Mouse (Mus musculus): ENCODE results near the gene Plcl2. TPM values are rescaled to one million over a fixed set of nuclear protein-coding genes. Genes with fewer than 3 reads are reported as not detected.
A peak's percentile ranks its signal among the peaks of the same experiment; 100 is the strongest.
"Not testable (repeated sequence)": the region's sequence is repeated elsewhere in the genome, so short reads cannot be mapped to it uniquely, and the experiment has no call there.

Plcl2 gene
- total RNA-seq, 2 experiments from 2014 or later, result 42.3 to 45.6 TPM

DNA sequence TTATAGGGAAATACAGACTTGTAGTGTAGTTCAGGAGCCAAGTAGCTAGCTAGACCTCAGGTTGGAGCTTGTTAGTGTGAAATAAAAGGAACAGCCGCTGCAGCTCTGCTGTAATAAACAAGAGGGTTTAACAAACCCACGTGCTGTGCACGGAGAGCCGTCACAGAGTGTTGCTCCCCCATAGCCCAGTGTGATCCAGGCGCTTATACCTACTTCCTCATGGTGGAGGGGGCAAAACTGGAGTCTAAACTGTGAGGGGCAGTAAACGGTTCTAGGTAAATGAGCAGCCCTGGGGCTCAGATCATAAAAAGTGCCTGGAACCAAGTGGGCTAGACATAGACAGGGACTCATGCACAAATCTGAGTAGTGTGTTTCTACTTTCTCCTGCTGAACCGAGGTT is 165.4 kb downstream of the Plcl2 start:
- no peak for DNase-seq

DNA sequence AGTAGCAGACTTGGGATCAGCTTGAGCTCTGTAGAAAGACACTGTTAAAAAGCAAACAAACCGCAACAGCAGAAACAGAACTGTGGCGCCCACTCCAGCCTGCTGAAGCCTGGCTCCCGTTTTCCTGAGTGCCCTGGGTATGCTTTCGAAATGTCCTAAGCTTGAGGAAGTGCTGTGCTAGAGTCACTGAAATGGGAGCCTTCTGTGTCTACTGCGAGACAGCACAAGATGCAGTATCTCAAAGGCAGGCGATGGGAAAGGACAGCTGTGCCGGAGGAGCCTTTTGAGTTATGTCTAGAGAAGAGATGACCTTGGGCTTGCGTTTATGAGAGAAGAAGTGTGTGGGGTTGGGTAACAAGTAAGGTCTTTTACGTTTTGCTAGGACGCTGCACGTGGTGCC is 166.0 kb downstream of the Plcl2 start:
- no peak for DNase-seq

DNA sequence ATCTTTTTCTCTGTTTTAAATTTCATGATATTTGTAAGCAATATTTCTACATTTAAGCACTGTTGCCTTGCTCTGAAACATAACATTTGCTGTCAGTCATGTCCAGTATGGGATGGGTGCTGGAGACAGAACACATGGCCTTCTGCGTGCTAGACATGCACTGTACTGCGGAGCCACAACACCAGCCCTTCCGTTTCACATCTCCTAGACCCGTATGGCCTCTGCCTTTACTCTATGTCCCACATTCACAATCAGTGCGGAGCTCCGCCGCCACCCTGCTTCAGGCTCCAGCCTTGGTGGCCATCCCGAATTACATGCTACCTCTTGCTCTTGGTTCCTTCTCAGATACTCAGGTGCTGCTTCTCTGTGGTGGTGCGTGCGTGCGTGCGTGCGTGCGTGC is 168.1 kb downstream of the Plcl2 start:
- DNase-seq, result no peak

DNA sequence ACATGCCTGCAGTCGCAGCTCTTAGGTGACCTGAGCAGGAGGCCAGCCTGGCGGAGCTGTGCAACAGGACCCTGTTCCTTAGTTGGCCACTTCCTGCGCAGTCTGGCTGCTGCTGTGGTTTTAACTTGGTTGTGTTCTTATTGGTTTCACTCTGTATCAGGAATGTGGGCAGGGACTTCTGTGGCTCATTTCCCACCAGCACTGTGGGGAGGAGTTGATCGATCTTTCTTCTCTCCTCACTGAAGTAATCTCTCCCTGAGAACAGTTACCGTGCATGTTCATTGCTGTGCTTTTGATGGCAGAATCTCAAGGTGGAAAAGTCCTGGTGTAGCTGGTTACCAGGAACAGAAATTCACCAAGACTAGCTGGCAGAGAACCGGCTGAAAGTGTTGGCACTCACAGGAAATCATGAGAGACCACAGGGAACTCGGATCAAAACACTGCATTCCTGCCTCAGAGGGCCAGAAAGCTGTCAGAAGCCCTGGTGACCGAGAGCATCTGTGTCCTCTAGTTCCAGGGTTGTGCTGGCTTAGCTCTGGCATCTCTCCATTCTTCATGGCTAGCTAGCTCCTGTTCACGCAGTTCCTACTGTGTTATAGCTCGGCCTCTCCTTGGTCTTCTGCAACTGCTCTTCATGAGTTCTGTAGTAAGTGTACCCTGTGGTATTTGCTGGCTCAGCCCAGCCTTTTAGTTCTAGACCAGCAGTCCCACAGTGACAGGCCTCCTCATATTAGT is 168.9 kb downstream of the Plcl2 start:
- peak; percentile 61 for DNase-seq

DNA sequence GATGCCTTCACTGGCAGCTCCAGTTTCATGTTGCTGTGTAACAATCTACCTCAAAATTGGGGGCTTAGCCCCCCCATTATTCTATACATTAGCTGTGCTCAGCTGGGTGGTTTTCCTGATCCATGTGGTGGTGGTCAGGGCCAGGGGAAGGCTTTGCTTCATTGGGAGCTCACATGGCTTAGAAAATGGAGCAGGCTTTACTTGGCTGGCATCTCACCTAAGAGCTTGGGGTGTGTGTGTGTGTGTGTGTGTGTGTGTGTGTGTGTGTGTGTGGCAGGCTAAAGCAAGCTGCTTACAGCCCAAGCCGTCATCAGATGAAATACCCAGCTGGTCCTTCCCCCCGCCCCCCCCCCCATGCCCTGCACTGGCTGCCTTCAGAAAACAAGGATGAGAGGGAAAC is 169.5 kb downstream of the Plcl2 start:
- DNase-seq, result no peak

DNA sequence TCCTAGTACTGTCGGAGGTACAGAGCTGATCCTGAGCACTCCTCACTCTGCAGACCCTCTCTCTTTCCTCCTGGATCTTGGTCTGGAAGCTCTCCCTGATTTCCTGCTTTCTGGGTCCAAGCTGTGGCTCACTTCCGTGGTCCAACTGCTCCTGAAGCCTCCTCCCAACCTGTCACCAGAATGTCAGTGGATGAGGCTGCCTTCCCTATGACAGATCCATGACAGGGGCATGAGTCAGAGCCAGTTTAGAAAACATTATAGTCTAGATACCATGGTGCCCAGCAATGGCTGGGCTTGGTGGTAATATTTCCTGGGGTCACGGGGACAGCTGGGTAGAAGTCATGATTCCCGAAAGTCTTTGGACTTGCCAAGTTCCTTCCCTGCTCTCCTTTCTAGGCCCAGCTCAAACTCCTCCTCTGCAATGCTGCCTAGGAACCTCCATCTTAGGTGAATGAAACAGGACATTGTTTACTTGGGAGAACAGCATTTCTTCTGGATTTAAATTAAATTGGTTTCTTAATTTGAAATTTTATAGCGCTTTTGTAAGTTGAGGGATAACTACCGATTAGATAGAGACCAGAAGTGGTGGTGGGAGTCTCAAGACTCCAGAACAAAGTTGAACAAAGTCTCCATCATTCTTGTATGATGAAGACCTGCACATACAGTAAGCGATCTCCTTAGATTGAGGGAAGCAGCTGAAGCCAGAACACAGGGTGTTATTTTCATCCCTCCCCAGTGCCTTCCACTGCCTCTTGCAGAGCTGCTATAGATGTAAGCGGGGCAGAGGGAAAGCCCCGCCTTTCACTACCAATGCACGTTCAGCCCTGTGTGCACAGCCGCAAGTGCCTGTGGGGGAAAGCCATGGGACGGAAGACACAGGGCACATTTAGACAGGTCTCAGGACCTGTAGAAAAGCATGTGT is 170.7 kb downstream of the Plcl2 start:
- no peak for DNase-seq

DNA sequence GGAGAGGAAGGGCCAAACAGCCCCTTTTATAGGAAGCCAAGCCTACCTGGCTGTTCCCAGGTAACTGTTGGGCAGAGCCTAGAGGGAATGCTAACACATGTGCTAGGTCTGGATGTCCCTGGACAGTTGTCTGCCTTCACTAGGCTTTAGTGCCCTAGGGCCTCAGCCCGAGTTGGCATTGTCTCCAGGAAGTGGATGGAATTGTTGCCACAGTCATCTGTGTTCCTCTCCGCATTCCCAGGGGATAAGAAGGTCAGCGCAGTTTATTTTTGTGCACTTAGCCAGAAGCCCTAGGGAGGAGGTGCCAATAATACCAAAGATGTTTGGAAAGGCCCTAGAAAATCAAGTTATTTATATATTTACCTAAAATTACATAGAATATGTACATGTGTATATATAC is 173.5 kb downstream of the Plcl2 start:
- DNase-seq, result peak; percentile 70

DNA sequence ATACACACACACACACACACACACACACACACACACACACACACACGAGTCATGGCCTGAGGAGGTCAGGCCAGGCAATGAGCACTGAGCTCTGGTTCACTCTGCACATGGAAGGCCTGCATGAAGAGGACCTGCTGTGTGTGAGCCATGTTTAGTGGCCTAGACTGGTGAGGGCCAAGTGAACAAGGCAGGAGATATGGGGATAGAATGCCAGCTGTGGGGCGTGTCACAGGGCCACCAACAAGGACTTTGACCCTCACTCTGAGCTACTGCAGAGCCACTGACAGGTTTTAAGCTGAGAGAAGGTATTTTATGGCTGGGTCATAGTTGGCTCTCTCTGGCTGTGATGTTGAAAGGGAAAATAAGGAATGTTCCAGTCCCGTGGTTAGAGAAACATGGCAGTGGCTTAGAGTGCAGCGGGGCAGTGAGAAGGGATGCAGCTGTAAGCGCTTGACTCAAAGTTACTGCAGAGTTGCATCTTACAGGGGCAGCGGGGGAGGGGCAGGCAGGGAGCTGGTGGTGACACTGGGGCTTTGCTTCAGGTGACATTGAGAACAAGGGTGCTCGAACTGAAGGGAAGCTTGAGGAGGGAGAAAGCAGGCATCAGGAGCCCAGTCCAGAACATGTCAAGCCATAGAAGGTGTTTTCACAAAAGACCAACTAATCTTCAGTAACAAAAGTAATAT is 175.9 kb downstream of the Plcl2 start:
- no peak for DNase-seq

DNA sequence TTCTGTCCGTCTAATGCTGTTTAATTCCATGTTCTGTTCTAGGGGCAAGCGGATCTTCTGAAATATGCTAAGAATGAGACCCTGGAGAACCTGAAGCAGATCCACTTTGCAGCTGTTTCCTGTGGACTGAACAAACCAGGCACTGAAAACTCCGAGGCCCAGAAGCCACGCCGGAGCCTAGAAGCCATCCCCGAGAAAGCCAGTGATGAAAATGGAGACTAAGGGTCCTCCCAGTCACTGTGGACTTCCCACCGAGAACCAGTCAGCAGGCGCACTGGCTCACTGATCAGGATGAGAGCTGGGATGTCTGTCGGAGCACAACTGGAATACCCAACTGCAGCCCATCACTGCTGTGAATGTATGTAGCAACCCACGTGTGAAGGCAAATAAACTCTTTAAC is 178.5 kb downstream of the Plcl2 start:
- no peak for DNase-seq

DNA sequence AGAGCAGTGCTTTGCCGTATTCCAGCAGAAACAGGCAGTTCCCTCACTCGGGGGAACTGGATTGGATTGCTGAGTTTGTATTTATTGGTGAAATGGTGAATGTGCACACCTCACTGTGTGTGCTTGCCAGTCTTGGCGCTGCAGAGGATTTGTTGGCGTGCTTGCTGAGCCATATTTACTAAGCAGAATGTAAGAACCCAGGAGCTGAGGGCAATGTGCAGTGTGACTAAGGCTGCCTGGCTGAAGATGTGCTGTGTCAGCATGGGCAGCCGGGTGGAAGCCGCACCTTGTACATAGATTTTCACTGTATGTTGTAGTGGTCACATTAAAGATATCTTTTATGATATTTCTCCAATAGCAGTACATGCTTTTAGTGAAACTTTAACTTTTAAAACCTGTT is 178.9 kb downstream of the Plcl2 start:
- no peak for DNase-seq

DNA sequence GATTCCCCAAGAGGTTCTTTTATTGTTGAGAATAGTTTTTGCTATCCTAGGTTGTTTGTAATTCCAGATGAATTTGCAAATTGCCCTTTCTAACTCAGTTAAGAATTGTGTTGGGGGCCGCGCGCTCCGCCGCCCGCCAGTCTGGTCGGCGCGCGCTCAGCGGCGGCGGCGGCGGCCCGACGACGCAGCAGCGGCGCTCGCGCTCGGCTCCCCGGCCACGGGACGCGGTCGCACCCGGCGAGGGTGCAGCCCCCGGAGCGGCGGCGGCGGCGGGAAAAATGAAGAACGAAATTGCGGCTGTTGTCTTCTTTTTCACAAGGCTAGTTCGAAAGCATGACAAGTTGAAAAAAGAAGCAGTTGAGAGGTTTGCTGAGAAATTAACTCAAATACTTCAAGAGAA is 189.2 kb downstream of the Plcl2 start:
- not testable (repeated sequence) for DNase-seq

DNA sequence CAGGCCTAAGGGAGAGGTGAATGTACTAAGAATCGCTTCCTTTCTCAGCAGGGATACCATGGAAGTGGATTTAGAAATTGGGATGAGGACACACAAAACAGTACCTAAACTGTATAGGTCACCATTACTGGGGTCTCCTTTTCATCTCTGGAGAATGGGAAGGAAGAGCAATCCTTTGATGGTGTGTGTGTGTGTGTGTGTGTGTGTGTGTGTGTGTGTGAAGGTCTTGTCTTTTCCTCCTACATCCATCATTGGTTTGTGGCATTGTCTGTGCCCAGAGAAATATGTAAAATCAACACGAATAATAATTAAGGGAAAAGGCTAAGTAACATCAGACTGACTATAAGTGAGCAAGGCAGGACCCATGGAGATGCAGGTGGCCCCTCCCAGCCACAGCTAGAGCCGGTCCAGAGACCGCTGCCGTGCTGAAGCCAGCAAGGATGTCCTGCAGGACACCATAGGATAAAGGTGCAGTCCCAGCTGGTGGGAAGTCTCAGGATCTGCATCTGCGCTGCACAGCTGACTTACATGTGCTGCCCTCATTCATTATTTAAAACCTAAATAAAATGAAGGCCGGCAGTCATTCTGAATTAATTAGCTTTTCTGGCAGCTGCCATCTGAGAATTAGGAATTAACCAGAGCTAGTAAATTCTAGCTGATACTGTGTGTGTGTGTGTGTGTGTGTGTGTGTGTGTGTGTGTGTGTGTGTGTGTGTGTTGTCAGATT is 201.5 kb downstream of the Plcl2 start:
- DNase-seq, result no peak

DNA sequence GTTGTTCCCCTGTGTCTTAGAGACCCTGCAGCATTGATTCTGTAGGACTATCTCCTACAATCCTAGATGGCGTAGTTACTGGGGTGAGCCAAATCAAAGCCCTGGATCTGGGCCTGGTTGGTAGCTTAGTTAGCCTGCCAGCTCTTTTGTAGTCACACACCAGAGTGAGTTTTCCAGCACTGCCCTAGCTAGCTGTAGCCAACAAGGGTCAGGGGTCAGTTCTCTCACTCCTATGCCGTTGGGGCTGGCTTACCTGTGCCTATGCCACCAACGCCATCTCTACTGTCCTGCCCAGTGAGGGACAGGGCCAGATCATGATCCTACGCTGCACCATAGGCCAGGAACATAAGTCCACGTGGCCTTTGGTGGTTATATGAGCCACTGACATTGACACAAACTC is 208.4 kb downstream of the Plcl2 start:
- DNase-seq, result peak; percentile 10

DNA sequence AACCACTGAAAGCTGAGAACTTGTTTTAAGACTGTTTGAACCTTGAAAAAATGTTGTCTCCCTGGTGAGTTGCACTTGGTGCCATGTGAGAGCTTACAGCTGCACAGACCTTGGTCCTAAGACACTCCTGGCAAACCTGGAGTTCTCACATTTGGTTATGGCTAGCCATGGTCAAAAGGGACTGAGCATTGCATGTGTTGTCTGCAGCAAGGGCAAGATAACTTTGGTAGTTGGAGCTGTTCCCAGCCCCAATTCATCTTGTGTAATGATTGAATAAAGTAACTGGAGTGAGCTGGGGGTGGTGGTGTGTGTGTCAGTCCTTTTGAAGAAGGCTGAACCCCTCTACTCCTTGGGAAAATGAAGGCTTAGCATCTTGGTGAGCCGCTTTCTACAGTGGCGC is 215.2 kb downstream of the Plcl2 start:
- DNase-seq, result peak; percentile 47

DNA sequence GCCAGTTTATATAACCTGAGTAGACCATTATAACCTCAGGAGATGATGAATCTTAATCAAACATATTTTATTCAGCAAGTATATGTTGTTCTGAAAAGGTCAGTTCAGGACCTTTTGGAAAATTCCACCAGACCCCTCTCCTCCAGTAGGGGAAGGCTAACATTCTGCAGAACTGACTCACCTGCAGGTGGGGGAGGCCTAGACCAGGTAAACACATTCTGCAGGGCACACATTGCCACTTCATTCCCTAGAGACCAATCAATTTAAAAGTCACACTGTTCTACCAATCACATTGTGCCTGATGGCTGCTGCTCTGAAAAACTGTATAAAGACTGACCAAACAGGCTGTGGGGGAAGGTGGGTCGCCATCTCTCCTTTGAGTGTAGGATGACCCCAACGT is 217.1 kb downstream of the Plcl2 start:
- no peak for DNase-seq

DNA sequence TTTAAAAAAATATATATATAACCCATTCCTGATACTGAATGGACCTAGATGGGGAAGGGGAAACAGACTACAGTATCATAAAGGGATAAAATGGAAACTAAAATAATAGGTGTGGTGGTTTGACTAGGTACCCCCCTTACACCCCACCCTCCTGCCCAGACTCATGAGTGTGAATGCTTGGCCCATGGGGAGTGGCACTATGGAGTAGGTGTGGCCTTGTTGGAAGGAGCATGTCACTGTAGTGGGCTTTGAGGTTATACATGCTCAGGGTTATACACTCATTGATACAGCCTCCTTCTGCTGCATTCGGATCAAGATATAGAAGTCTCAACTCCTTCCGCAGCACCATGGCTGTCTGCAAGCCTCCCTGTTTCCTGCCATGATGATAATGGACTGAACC is 219.8 kb downstream of the Plcl2 start:
- DNase-seq, result no peak

DNA sequence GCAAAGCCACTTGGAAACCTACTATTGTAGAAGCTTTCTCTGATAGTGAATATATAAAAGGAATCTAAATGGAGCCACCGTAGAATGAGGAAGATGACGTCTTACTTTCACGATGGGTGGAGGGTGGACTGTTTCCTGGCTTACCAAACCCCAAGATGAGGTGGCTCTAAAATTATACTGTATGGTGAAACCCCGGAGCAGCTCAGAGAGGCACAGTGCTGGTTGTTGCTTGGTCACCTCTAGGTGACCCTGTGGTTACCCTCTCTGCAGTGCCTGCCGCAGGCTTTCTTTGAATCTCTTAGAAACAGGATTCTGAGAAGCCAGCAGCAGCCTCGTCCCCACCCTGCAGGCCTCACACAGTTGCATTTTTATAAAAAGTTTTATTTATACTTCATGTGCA is 220.4 kb downstream of the Plcl2 start:
- no peak for DNase-seq

DNA sequence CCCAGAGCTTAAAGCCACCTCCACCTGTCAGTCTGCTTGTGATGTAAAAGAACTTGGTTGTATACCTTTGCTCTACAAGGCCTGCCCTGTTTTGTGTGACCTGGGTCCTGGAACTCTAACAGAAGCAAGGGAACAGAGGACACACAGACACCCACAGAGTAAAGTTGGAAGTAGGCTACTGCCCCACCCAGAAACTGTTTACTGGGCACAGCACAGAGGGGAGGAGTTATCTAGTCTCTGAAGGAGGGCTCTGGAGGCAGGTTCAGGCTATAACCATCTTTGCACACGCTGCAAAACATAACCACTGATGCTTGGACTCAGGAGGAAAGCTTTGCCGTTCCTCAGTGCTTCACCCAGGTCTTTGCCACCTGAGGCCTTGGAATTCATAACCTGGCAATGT is 221.7 kb downstream of the Plcl2 start:
- no peak for DNase-seq

DNA sequence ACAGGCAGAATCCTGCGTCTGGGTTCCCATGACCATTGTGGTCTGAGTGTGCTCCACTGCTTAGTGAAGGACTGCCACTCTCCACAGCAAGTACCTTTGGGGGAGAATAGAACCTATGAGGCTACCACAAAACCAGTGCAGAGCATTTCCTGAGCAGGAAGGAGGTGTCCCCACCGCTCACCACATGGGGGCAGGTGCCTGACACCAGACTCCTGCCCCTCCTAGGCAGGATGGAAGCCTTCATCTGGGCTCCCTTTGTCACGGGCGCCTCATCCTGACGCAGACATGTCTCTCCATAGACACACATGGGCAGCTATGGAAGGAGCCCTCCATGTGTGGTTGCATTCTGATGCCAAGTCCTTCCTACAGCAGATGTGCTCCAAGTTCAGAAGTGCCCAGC is 222.7 kb downstream of the Plcl2 start:
- DNase-seq, result no peak

DNA sequence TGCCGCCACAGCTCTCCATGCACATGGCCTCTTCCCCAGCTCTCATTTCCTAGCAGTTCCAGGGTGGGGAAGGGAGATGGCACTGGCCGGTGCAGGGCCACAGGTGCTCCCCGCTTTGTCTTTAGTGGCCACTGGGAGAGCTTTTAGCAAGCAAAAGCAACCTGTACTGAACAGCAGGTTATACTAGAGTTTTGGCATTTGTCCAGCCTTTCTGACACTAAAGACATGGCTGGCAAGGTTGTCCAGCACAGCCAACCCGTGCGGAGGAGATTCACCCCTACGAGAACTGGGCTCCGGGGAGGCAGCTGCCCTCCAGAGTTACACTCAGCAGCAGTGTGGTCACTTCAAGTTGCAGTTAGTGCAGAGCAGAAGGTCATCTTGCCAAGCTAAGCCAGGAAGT is 224.2 kb downstream of the Plcl2 start:
- DNase-seq, result no peak

DNA sequence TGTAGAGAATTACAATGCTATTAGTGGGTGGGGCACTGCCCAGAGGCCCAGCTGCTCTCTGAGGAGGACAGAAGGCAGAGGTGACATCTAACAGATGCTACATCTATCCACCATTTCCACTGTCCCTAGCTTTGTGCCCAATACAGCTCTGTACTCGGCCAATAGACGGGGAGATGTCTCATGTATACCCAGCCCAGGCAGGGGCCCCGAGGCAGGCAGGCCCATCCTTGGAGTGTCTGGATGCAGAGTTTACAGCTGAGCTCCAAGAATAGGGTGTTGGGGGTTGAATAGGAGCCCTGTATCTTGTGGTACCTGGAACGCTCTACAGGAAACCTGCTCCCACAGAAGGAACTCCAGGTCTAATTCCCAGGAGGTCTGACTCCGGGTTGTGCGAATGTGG is 225.6 kb downstream of the Plcl2 start:
- DNase-seq, result no peak

DNA sequence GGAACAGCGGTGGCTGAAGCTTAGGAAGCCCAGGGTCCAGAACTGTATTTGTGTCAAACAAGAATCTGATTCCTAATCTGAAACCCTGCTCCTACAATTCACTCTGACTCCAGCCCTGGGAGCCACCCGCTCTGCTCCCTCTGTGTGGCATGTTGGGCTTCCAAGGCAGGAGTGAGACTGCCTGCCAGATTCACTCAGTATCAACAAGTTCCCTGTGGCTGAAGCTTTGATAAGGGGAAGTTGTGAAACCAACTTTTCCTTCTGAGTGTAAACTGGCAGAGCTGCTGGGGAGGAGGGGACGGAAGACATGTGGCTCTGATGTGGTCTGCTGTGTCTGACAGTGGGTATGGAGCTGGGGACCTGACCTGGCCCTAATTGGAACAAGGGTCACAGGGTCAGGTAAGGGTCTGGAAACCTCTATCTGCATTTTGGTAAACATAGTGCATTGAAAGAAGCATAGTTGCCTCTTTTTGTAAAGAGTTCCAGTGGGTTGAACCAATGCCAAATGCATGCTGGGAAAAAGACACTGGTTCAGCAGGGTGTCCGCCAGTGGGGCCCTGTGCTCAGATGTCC is 226.3 kb downstream of the Plcl2 start:
- DNase-seq, result peak; percentile 25
